Mouse (Mus musculus): ENCODE data around the gene Pip5k1c.
A peak's percentile ranks its signal among the peaks of the same experiment; 100 is the strongest.

The Pip5k1c gene

GRCm38 (mm10) chr10:81325176-81325575 is 32.4 kb downstream of the Pip5k1c start:
- DNase-seq = peak in 1 of 2 experiments; percentile 51

- peak in 1 of 2 experiments; percentile 43 for DNase-seq
These were observed 33.0 kb downstream of the Pip5k1c start for GRCm38 (mm10) chr10:81325781-81326180.

- DNase-seq = peak; percentile 63 to 91
These were observed 34.1 kb downstream of the Pip5k1c start for GRCm38 (mm10) chr10:81326858-81327257.

- peak; percentile 58 to 87 for DNase-seq
These were observed 35.2 kb downstream of the Pip5k1c start for GRCm38 (mm10) chr10:81327959-81328358.

- peak; percentile 71 to 89 for DNase-seq
These were observed 35.6 kb downstream of the Pip5k1c start, which contains the start of gene Tbxa2r for GRCm38 (mm10) chr10:81328386-81328785. Gene Tbxa2r (plus strand): TSS chr10:81328731.

DNA sequence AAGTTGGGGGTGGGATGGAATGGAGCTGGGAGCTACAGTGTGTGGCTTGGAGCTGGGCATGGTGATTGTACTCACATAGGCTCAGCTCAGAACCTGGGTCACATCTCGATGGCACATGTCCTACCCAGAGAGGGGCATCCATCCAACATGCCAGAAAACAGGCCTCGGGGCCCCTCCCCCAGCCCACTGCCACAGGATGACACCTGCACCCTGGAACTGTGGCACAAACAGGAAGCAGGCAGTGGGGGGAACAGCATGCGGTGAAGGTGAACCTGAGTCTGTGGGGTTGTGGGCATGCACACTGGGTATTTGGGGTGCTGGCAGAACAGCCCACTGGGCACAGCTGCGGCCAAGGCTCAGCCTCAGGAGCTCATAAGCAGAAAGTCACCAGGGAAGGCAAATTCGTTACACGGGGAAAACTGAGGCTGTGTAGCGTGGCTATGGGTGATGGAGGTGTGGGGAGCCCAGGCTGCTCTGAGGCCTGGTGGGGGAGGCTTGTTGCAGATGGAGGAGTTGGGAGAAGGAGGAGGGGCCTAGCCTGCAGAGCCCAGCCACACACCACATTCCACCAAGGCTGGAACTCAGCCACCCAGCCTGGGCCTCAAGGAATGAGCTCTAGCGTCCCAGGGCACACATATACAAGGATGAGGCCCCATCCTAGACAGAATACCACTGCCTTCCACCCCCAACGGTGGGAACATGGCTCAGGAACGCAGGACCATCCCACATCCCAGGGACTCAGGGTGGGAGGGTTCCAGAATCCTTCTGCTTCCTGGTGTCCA is 36.6 kb downstream of the Pip5k1c start:
- DNase-seq = peak in 1 of 2 experiments; percentile 62

DNA sequence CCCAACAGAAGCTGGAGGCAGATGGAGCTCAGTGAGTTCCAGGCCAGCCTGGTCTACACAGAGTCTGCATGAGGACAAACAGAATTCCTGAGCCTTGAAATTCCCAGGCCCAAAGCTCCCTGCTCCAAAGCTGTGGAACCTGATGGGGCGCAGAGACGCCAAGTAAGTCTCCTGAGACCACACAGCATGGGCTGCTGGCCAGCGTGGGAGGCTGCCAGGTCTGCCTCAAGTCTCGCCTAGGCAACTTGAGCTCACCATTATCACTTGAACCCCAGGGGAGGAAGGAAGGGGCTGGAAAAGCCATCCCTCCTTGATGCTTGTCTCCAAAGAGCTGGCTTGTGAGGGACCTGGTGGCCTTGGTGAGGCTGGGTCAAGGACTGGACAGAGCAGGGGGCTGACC is 37.2 kb downstream of the Pip5k1c start:
- DNase-seq = peak; percentile 67 to 79

GRCm38 (mm10) chr10:81332277-81332676 is 39.5 kb downstream of the Pip5k1c start:
- no peak for DNase-seq

DNA sequence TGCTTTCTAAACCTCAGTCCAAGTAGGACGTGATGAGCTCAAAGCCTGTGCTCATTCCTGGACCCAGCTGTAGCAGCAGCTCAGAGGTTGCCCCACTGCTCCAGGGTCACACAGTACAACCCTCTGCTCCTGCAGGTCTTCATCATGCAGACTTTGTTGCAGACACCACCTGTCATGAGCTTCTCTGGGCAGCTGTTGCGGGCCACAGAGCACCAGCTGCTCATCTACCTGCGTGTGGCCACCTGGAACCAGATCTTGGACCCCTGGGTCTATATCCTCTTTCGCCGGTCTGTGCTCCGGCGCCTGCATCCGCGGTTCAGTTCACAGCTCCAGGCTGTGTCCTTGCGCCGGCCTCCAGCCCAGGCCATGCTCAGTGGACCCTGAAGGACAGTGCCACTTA is 41.6 kb downstream of the Pip5k1c start:
- no peak for DNase-seq

GRCm38 (mm10) chr10:81335393-81336340 is 42.9 kb downstream of the Pip5k1c start:
- DNase-seq = no peak

- no peak for DNase-seq
These were observed 43.8 kb downstream of the Pip5k1c start for GRCm38 (mm10) chr10:81336558-81336957.

DNA sequence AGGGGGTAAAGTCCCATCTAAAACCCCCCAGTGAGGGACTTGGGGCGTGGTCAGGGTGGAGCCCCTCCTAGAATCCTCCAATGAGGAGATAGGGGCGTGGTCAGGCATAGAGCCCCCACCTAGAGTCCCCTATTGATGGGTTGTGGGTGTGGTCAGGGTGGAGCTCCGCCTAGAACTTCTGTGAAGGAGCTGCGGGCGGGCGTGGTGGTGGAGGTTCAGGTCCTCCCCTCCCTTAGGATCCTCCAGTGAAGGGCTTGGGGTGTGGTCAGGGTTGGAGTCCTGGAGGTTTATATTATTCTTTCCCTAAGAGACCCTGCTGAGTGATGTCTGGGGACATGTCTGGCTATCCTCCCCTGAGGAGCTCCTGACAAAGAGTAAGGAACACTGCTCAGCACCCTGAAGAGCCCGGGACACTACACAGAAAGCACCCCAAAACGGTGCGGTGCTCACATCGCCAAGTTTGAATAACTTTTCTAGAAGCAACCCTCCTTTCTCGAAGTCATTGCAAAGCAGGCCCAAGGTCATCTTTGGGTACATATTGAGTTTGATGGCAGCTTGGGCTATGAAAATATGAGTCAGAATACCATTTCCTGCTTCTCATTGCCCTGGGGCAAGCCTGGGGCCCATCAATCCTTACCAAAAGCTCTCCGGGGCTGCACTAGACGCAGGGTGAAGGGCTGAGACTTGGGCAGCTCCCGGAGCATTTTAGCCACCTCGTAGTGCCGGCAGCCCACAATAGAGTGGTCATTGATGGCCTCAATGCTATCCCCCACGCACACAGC is 48.0 kb downstream of the Pip5k1c start:
- peak in 1 of 2 experiments; percentile 44 for DNase-seq

DNA sequence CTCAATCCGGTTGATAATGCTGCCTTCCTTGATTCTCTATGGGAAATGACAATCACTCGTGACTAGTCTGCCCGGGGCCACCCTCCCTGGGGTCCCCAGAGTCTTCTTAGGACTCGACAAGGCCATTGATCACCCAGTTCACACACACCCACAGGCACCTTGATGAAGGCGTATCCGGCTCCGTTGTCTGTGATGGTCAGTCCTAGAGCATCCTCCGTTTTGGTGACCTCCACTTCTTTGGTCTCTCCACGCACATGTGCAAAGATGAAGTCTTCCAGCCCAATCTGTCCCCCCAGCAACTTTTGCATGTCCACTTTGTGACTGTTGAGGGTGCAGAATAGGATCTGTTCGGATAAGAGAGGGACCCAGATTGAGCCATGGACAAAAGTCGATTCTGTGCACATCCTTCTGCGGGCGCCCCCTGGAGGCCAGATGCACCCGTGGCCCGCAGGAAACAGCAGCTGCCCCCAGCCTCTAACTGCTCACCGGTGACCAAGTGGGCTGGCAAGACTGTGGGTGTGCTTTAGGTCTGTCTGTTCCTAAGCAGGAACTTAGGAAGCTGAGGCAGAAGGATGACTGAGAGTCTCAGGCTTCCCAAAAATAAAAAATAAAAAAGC is 48.7 kb downstream of the Pip5k1c start:
- peak; percentile 74 to 89 for DNase-seq

DNA sequence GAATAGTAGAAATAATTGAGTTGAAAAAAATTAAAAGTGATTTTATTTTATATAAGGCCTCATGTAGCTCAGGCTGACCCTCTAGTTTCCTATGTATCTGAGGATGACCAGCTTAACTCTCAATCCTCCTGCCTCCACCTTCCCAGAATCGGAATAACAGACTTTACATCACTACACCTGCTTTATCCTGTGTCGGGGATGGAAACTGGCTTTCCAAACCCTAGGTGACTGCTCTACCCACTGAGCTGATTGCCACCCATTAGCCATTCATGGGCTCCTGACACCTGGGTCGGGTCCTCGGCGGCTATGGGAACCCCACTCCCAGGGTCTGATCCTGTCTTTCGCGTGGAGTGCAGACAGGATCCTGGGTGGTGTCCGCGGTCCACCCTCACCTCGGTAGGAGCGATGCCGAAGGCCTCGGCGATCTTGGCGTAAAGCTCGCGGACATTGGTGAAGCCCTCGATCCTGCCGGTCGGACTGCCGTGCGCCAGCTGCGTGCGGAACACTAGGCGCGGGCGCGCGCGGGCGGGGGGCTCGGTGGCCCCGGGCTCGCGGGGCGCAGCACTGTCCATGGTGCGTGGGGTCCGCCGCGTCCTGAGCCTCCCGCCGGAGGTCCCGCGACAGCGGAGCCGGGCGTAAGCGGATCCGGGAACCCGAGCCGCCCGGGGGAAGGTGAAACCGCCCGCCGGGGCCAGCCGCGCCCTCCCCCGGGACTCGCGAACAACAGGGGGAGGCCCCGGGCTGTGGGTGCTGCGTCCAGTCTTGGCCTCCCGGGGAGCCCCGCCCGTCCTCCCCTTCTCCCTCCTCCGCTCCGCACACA is 50.1 kb downstream of the Pip5k1c start, which contains the start of gene Gipc3:
Gene Gipc3 (minus strand): TSS at position 581 of the 820 bp plus-strand sequence.
- DNase-seq = peak in 1 of 2 experiments; percentile 53

GRCm38 (mm10) chr10:81344421-81345161 is 51.8 kb downstream of the Pip5k1c start:
- DNase-seq = peak in 1 of 2 experiments; percentile 60

GRCm38 (mm10) chr10:81345162-81345534 is 52.4 kb downstream of the Pip5k1c start:
- DNase-seq = peak in 1 of 2 experiments; percentile 41

DNA sequence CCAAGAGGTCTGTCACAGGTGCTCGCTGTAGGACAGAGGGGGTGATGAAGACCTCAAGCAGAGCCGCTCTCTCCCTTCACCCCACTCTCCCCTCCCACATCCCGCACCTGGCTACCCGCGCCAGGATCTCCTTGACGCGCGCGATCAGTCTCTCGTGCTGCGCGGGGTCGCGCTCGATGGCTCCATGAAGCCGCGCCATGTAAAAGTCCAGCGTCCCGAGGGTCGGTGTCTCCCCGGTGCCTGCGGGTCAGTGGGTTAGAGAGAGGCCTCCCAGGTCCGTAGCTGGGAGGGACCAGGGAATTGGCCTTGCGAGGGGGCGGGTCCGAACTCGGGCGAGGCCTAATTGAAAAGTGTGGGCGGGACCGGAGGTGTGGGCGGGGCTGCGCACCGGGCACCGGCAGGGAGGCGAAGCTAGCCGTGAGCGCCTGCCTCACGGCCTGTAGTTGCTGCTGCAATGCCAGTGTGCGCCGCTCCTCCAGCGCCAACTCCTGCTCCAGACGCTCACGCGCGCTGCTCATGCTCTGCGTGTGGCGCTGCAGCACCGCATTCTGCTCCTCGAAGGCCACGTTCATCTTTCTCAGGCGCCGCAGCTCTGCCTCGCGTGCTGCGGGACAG is 53.8 kb downstream of the Pip5k1c start:
- peak; percentile 87 to 94 for DNase-seq

- peak; percentile 70 to 88 for DNase-seq
These were observed 56.4 kb downstream of the Pip5k1c start for GRCm38 (mm10) chr10:81349146-81349545.

GRCm38 (mm10) chr10:81349961-81350350 is 57.2 kb downstream of the Pip5k1c start:
- DNase-seq = no peak

Data from kidney, postnatal 25 days (tissue).